Mouse (Mus musculus) erythroid progenitor cell, adult 5-6 weeks (primary cell): ENCODE results near the gene Cabp4. TPM values are rescaled to one million over a fixed set of nuclear protein-coding genes. Genes with fewer than 3 reads are reported as not detected.

Experiments used
- ATAC-seq: replicated peaks from 2 replicates; pipeline ENCODE4 v1.8.0; 2016; ENCODE audit warnings: moderate number of reproducible peaks, mild to moderate bottlenecking, moderate TSS enrichment, inconsistent platforms; ENCODE audit not compliant: poor library complexity, low FRiP score, severe bottlenecking
- total RNA-seq, 2 experiments: library from RNA; stranded (forward) in 1 of 2; stranded (reverse) in 1 of 2; fragments of 150-400 nt in 1 of 2; fragments of 186-747, 209-891 nt in 1 of 2; gene quantifications; 2 replicates each; pipeline versions ENCODE4 v1.2.3 to v1.2.4; 2015 to 2017; ENCODE audit warnings: low replicate concordance in 2 of 2

The Cabp4 gene
- total RNA-seq, 2 experiments from 2014 or later = not detected

DNA sequence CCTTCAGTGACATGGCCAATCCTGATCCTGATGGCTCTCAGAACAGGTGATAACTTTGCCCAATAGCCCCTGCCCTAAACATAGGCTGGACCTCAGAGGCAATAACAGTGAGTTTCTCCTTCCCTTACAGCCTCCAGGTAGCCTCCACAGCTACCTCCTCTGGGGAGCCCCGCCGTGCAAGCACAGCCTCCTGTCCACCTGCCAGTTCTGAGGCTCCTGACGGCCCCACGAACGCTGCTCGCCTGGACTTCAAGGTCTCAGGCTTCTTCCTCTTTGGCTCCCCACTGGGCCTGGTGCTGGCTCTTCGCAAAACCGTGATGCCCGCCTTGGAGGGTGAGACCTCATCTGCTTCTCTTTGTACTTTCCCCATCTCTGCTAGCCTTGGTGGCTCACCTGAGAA is 35.3 kb downstream of the Cabp4 start:
- ATAC-seq = no peak

DNA sequence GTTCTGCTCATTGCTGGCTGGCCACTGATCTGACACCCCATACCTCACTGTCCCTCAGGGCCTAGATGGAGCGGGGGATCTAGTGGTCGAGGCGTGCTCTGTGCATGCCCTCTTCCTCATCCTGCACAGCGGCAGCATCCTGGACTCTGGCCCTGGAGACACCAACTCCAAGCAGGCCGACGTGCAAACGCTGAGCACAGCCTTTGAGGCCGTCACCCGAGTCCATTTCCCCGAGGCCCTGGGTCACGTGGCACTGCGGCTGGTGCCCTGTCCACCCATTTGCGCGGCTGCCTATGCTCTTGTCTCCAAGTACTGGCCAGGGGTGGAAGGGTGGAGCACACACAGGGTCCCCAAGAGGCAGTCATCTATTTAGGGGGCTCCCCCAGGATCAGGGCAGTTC is 37.2 kb downstream of the Cabp4 start:
- no peak for ATAC-seq

DNA sequence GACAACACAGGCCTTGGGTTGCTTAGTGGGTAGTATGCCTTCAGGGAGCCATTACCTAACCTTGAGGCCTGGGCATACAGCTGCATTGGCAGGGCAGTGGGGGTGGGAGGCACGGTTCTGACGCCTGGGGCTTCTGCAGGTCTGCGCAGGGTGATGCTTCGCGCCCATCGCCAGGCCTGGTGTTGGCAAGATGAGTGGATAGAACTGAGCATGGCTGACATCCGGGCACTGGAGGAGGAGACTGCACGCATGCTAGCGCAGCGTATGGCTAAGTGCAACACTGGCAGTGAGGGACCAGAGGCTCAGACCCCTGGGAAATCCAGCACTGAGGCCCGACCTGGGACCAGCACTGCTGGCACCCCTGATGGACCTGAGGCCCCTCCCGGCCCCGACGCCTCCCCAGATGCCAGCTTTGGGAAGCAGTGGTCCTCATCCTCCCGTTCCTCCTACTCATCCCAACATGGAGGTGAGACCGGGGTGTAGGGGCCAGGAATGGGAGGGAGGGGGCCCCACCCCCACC is 39.1 kb downstream of the Cabp4 start:
- ATAC-seq = no peak

DNA sequence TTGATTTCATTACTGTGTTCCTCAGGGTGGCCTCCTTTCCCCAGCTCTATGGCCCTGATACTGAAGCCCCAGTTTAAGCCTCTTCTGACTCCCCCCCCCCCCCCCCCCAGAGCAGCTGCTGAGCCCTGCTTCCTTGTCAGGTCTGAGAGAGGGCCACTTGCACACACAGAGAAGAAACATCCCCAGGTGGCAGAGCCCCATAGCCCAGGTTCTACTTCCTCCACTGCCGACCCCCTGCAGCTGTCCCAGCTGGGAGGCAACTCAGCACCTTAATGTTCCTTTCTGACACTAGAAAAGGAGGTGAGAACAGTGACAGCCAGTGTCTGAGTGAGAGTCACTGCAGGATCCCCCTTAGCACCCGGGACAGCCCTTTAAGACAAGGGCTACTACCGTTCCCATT is 40.0 kb downstream of the Cabp4 start:
- ATAC-seq = no peak

DNA sequence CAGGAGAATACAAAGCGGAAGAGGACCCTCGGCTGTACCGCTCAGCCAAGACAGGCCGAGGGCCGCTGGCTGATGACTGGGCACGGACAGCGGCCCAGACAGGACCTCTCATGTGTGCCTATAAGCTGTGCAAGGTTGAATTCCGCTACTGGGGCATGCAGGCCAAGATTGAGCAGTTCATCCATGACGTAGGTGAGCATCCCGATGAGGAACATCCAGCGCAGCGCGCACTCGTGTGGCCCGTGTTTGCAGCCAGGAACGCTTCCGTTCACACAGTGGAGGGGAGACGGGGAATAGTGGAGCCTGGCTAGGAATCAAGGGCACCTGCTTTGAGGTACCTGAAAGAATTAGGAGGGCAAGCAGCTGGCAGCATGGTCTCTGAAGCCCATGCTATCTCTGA is 40.5 kb downstream of the Cabp4 start:
- ATAC-seq = no peak

DNA sequence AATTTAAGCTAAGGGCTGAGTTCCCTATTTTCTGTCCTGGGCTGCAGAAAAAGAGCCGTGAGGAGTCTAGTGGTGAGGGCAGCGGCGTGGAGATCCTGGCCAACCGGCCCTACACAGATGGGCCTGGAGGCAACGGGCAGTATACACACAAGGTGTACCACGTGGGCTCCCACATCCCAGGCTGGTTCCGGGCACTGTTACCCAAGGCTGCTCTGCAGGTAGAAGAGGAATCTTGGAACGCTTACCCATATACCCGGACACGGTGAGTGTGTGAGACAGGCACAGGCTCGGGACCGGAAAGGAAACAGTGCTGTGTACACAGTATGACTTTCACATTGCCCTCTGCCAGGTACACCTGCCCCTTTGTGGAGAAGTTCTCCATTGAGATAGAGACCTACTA is 41.2 kb downstream of the Cabp4 start:
- ATAC-seq = no peak

DNA sequence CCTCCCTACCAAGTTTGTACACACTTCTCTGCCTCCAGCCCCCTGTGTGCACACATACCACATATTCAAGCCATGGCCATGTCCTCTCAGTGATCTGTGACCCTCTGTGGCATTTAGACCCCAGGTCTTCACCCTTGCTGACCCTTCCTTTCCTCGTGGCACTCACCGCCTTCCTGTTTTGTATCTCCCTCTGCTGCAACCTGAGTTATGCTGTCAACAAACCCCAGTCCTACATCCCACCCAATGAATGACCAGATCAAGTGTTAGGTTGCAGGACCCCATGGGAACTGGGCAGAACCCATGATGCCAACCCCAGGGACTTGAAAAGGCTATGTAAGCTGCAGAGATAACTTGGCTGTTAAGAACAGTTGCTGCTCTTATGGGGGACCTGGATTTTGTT is 41.8 kb downstream of the Cabp4 start:
- ATAC-seq = no peak

DNA sequence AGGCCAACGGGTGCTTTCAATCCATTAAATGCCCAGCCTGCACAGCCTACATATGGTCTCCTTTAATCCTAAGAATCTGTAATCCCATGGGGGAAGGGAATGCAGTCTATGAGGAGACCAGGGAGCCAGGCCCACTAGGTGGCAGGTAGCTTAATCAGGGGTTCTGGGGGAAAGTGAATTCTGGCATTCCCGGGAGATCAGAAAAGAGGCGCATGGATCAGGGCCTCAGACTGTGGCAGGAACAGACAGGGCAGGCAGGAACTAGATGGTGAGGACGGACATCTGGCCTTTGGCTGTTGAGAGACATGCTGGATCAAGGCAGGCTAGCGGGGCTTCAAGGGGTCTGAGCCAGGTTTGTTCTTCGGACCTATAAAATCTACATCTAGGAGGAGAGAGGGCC is 42.4 kb downstream of the Cabp4 start:
- ATAC-seq = no peak

DNA sequence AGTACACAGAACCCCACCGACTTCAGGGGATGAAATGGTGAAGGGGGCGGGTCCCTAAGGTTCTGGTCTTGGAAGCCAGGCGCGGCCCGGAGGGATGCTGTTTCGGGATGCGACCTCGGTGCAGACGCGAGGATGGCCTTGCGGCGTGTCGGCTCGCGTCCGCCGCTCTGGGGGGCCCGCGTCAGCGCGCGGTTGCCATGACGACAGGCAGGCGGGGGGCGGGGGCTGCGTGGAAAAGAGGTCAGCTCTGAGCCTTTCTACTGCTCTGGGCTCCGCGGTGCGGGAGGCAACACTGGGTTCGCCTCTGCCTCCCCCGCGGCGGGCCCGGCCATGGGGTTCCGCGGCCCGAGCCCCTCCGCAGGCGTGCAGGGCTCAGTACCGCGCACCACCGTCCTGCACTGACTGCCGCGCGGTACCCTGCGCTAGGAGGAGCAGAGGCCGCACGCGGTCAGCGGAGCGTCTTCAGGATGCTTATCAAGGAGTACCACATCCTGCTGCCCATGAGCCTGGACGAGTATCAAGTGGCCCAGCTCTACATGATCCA is 43.0 kb downstream of the Cabp4 start:
- ATAC-seq = no peak

DNA sequence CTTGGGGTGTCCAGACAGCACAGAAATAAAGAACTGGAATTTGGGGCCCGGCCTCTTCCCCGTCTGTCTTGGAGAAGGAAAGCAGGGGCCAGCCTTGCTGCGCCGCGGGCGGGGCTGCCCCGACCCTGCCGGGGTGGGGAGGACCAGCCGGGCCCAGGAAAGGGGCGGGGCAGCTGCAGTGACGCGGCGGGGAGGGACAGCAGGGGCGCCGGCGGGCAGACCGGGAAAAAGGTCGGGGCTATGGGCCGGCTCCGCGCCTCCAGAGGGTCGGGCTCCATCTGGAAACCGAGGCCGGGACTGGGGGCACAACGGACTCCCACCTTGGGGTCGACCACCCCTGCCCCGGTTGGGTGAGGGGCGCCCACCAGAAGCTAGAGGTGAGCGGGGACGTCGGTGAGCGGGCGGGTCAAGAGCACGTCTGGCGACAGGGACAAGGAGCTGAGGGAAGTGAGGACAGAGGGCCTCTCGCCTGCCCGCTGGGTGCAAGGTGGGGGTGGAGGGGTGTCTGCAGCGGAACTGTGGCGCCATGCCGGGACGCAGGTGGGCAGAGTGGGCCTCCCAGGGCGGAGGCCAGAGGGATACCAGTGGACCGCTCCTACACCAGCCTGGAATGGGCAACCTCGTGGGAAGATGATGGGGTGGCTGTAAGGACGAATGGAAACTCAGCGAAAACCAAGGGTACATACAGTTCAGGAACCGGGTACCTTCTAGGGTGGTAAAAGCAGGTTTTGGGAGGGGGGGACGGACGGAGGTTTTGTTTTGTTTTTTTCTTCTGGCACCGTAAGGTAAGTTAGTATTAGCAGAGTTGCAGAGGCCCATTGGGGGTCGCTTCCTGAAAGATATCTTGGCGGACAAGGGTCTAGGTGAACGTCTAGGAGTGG is 43.8 kb downstream of the Cabp4 start, which contains the start of gene Pitpnm1:
Pitpnm1 (plus strand) TSS at position 162 of the 881 bp plus-strand sequence.
- peak; percentile 27 for ATAC-seq

DNA sequence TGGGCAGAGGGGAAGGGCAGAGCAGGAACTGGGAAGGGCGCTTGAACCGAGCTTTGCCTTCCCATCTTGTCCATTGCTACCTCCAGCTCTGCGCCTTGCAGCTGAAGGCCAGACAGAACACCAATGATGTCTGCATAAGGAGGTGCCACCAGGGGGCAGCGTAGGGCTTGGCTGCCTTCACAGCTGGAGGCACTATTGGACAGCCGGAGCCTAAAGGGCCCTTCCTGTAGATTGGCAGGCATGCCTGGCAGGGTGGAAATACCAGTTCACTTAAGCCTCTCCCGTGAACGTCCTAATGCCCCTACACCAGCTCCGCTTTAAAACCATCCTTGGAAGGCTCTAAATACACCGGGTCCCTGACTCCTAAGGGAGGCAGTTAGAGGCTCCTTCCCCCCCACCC is 44.8 kb downstream of the Cabp4 start:
- ATAC-seq = peak; percentile 61

DNA sequence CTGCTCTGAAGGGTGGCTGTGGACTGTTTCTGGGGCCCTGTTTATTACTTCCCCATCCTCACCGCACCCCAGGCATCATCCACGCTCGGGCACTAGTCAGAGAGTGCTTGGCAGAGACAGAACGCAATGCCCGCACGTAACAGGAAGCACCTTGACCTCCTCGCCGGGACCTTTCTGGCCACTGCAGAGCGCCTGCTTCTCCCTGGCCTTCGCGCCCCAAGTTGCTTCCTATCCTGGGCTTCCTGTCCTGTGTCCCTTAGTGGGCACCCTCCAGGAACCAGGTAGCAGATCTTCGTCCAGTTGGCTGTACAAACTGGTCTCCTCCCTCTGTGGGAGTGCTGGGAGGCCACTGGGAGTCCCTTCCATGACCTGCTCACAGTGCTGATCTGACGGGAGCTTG is 45.4 kb downstream of the Cabp4 start:
- ATAC-seq = no peak

DNA sequence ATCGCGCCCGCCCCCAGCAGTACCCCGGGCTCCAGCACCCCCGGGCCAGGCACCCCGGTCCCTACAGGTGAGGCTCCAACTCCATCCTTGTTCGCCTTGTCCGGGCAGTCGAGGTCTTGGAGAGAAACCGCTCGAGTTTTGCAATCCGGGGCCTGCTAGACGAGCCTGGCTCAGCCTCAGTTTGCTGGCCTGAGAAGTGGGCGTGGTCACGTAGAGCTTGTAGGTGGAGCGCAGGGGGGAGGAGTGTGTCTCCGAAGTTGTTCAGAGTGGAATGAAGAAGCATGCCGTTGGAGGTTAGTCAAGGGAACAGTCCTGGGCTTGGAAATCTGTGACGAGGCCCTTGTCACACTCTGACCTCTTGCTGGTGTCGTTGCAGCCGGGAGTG is 46.4 kb downstream of the Cabp4 start:
- peak; percentile 63 for ATAC-seq

DNA sequence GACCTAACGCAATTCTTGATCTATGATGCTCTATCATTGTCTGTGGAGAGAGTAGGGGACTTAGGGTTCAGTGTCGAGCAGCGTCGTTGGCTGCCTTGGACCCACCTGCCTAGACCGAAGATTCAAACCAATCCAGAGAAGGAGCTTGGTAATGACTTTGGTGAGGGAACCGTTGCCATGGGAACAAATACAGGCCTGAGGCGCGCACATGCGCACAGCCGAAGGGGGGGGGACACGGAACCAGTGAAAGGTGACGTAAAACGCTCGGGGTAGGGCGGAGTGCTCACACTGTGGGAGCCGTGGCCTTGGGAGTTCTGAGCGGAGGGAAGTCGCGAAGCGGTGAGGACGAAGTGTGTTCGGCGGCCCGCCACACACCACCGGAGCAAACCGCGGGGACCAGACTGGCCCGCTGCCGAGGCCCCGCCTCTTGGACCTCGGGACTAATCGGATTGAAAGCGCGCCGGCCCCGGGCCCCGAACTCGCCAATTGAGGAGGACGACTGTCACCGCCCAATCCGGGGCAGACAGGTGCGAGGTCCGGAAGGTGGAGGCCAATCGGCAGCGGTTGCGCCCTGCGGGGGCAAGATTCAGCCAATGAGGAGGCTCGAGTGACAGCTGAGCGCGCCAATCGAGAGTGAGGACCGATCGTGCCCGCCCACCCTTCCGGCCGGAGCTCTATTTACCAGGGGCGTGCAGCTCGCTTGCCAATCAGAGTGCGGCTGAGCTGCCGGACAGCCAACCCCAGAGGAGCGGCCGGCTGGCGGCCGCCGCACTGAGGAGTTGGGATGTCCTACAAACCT is 47.0 kb downstream of the Cabp4 start, which contains the start of gene Cdk2ap2:
Cdk2ap2 (plus strand) TSS at position 541 of the 799 bp plus-strand sequence.
- ATAC-seq = peak; percentile 78

DNA sequence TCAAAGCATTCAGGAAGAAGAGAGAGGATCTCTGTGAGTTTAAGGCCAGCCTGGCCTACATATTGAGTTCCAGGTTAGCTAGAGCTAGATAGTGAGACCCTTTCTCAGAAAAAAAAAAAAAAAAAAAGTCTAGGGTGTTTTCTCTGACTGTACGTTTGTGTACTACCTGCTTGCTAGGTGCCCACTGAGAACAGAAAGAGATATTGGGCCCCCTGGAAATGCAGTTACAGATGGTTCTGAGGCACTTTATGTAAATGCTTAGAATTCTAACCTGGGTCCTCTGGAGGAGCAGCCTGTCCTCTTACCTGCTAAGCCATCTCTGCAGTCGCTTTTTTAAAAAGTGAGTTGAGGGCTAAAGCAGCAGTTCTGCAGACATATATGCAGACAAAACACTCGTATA is 48.0 kb downstream of the Cabp4 start:
- no peak for ATAC-seq

DNA sequence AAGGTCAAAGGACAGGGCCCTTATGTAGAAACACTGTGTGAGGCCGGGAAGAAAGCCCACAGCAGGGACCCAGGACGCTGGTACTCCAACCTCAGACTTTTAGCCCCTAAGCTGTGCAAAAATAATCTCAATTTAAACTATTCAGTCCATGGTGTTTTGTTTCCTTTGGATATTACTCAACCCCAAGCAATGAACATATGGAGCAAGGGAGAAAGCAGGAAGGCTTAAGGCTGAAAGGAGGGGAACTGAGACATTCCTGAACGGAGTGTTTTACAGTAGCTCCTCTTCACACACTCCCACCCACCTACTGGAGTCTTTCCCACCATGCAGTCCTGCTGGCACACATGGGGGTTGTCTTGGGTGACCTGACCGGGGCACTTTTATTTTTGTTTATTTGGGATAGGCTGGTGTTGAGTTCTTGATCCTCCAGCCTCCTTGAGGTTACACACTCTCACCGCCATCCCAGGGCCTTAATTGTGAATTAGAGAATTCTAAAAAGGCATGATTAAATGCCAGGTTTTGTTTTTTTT is 49.0 kb downstream of the Cabp4 start:
- no peak for ATAC-seq

DNA sequence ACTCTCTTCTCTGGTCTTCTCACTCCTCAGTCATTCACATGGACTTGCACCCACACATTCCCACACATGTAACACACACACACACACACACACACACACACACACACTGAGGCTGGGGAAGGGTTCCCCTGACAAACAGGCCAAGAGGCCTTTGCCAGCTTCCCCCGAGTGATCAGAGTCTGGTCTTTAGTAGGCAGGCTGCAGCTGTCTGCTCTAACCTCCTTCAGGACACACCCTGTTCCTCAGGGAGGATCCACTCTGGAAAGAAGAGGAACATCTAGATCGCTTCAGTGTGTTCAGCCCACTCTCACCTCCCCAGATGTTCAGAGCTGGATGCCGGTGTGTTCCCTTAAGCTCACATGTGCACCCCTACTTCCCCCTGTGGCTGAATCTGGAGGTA is 49.5 kb downstream of the Cabp4 start:
- ATAC-seq = no peak

DNA sequence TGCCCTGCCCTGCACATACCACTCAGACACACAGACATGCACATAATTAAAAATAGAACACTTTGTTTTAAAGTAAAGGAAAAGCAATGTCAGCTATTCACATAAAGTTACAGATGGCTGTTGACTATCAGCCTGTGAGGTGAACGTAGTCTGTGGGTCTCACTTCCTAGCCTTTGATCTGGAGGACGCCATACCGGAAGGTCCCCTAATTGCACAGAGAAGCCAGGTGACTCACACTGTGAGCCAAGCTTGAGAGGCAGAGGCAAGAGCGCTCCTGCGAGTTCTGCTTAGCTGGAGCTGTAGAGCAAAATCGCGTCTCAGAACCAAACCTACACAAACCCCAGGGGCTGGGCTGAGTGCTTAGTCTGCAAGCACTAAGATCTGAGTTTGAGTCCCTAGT is 50.1 kb downstream of the Cabp4 start:
- ATAC-seq = no peak

DNA sequence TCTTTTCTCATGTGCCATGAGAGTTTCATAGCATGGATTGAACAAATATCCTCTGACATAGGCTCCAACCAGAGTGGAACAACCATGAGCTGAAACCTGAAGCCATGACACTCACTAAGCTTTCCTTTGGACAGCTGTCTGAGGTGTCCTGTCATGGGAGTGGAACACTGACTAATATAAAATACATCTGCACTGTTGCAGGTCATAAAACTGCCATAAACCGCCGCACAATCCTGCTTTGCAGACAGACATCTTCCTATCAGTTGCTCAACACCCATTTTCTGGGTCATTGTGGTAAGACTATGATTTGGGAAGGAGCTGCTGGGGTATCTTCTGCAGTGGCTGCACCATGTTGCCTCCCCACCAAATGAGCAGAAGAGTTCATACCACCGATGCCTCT is 51.1 kb downstream of the Cabp4 start:
- ATAC-seq = no peak

DNA sequence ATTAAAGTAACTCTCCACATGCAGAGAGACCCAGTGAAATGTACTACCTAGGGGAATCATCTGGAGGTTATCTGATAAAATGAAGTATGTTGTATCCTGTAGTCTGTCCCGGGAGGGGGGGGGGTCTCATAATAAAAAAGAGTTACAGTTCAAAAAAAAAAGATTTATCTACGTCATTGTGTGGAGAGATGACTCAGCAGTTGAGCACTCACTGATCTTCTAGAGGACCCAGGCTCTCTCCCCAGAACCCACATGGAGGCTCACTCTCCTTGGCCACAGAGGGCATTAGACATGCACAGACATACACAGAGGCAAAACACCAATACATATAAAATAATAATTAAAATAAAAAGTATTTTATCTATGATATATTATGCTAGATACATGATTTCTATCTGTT is 52.5 kb downstream of the Cabp4 start:
- no peak for ATAC-seq
